Mouse (Mus musculus) bone marrow macrophage, adult 2 months (primary cell): ENCODE measurements around the gene Cacnb2.

Experiments
- CTCF ChIP-seq: IDR thresholded peaks from 2 replicates; pipeline ENCODE4 v1.5.1; 2012; ENCODE audit warnings: low read depth, mild to moderate bottlenecking, low read length, moderate library complexity
- POLR2A ChIP-seq: IDR thresholded peaks from 2 replicates; pipeline ENCODE4 v1.6.1; 2012; ENCODE audit warnings: mild to moderate bottlenecking, low read depth, low read length, borderline replicate concordance

DNA sequence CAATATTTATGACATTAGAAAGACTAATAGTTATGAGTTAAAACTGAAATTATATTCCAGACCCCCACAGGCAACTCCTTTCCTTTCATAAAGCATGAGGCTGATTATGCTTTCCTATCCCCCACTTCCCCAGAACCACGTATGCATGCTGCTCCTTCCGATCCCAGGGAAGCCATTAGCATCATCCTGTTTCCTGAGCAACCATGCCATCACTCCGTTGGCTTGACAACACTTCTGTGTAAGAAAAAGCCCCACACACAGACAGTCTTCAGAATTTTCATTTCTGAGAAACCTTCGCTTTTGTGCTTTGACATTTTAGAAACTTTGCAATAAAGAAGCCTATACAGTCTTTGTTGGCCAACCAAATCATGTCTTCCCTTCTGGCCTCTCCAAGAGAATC is 393.1 kb downstream of the Cacnb2 start:
- TF ChIP-seq POLR2A: no peak
- no peak for TF ChIP-seq CTCF
